Mouse (Mus musculus): Measurements from ENCODE around the gene Ntf3.

Ntf3 gene

GRCm38 (mm10) chr6:126166548-126167207, at the start of gene Ntf3:
Gene Ntf3, minus strand, starts transcription at chr6:126166910.
- Histone ChIP-seq H3K4me3 (replicated peaks; ENCODE audit: low read length) (peak within 1 kb of the TSS; percentile 55), H3K9me3 (ENCODE audit: low read length) (no peaks in the 10 kb centered on the region), H3K4me1 (replicated peaks; ENCODE audit: low read depth, low read length) (peaks cover 55% of the 10 kb centered on the region), H3K27me3 (ENCODE audit: insufficient read depth, low read length) (peaks cover 61% of the 10 kb centered on the region), H3K36me3 (ENCODE audit: insufficient read depth, low read length) (no peaks in the 10 kb centered on the region)
- no peak for TF ChIP-seq NANOG (IDR thresholded peaks at IDR 0.05; ENCODE audit: borderline replicate concordance, low read length)
- TF ChIP-seq CTCF (conservative IDR thresholded peaks at IDR 0.05; ENCODE audit: low read length) = no peak
- no peak for TF ChIP-seq POU5F1 (IDR thresholded peaks at IDR 0.05; ENCODE audit: borderline replicate concordance, low read length)

DNA sequence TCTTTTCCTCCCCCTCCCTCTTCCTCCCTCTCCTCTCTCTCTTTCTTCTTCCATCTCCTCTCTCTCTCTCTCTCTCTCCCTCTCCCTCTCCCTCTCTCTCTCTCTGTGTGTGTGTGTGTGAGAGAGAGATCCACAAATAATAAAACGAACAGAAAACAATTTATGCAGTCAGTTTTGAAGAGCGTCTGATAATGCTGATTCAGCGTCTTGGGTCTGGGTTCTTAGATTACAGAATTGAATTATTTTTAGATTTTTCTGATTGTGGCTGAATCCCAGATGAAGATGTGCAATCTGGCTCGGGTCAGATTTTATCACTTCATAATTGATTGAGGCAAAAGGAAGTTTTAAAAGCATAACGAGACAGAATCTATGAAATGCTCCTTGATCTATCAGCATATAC, 46.6 kb upstream of the Ntf3 start:
- no peaks in the 10 kb centered on the region for H3K9me3 ChIP-seq (ENCODE audit: low read length)
- H3K27me3 ChIP-seq (ENCODE audit: insufficient read depth, low read length) = no peaks in the 10 kb centered on the region
- H3K4me3 ChIP-seq (replicated peaks; ENCODE audit: low read length) = no peak overlapping the region
- TF ChIP-seq POU5F1 (IDR thresholded peaks at IDR 0.05; ENCODE audit: borderline replicate concordance, low read length) = no peak
- TF ChIP-seq CTCF (conservative IDR thresholded peaks at IDR 0.05; ENCODE audit: low read length) = no peak
- TF ChIP-seq NANOG (IDR thresholded peaks at IDR 0.05; ENCODE audit: borderline replicate concordance, low read length) = no peak
- H3K36me3 ChIP-seq (ENCODE audit: insufficient read depth, low read length) = no peaks in the 10 kb centered on the region
- H3K4me1 ChIP-seq (replicated peaks; ENCODE audit: low read depth, low read length) = no peaks in the 10 kb centered on the region

DNA sequence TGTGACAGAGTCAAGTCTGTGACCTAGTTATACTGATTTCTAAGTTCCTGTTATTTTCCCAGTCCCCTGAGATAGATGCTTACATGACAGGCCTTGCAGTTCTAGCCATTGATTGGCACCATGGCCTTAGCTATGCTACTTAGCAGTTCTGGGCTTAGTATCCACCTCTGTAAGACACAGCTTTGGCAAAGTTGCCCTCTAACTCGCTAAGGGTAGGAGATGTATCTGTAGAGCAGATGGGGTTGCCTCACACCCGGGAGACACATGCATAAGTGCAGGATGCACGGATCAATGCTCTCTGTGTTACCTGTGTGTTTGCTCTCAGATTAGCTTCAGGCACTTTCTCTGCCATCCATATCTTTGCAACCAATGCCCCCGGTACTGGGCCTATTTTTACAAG, 36.7 kb upstream of the Ntf3 start:
- Histone ChIP-seq H3K4me3 (replicated peaks; ENCODE audit: low read length) (no peak overlapping the region), H3K9me3 (ENCODE audit: low read length) (no peaks in the 10 kb centered on the region), H3K36me3 (ENCODE audit: insufficient read depth, low read length) (no peaks in the 10 kb centered on the region), H3K4me1 (replicated peaks; ENCODE audit: low read depth, low read length) (no peaks in the 10 kb centered on the region), H3K27me3 (ENCODE audit: insufficient read depth, low read length) (no peaks in the 10 kb centered on the region)
- TF ChIP-seq NANOG (IDR thresholded peaks at IDR 0.05; ENCODE audit: borderline replicate concordance, low read length) (no peak), CTCF (conservative IDR thresholded peaks at IDR 0.05; ENCODE audit: low read length) (no peak), POU5F1 (IDR thresholded peaks at IDR 0.05; ENCODE audit: borderline replicate concordance, low read length) (no peak)

DNA sequence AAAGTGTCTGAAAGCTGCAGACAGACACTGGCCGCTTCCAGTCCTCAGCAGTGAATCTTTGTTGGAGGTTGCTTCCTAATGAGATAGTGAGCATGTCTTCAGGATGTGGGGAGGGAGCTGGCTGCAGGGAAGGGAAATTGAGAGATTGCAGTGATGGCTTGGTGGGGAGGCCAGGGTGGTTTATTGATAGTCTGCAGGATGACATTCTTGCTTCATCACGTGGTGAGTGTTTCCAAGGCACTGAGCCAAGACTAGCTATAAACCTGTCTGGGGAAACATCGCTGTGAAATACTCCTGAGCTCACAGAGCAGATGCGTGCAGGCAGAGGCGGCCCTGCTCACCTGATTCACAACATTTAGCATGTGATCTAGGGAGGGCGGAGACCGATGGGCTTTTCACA, 36.2 kb upstream of the Ntf3 start:
- no peaks in the 10 kb centered on the region for H3K27me3 ChIP-seq (ENCODE audit: insufficient read depth, low read length)
- TF ChIP-seq NANOG (IDR thresholded peaks at IDR 0.05; ENCODE audit: borderline replicate concordance, low read length) (no peak), POU5F1 (IDR thresholded peaks at IDR 0.05; ENCODE audit: borderline replicate concordance, low read length) (no peak), CTCF (conservative IDR thresholded peaks at IDR 0.05; ENCODE audit: low read length) (no peak)

GRCm38 (mm10) chr6:126201721-126202120, 35.0 kb upstream of the Ntf3 start:
- TF ChIP-seq POU5F1 (IDR thresholded peaks at IDR 0.05; ENCODE audit: borderline replicate concordance, low read length) = no peak
- TF ChIP-seq CTCF (conservative IDR thresholded peaks at IDR 0.05; ENCODE audit: low read length) = no peak
- no peak for TF ChIP-seq NANOG (IDR thresholded peaks at IDR 0.05; ENCODE audit: borderline replicate concordance, low read length)
- Histone ChIP-seq H3K27me3 (ENCODE audit: insufficient read depth, low read length) (no peaks in the 10 kb centered on the region), H3K4me3 (replicated peaks; ENCODE audit: low read length) (no peak overlapping the region), H3K4me1 (replicated peaks; ENCODE audit: low read depth, low read length) (no peaks in the 10 kb centered on the region), H3K36me3 (ENCODE audit: insufficient read depth, low read length) (no peaks in the 10 kb centered on the region), H3K9me3 (ENCODE audit: low read length) (no peaks in the 10 kb centered on the region)

More for the DNA sequence above, 36.2 kb upstream of the Ntf3 start:
- no peaks in the 10 kb centered on the region for H3K36me3 ChIP-seq (ENCODE audit: insufficient read depth, low read length)
- no peak overlapping the region for H3K4me3 ChIP-seq (replicated peaks; ENCODE audit: low read length)
- no peaks in the 10 kb centered on the region for H3K9me3 ChIP-seq (ENCODE audit: low read length)
- no peaks in the 10 kb centered on the region for H3K4me1 ChIP-seq (replicated peaks; ENCODE audit: low read depth, low read length)

GRCm38 (mm10) chr6:126199916-126200315, 33.2 kb upstream of the Ntf3 start:
- H3K4me1 ChIP-seq (replicated peaks; ENCODE audit: low read depth, low read length) = no peaks in the 10 kb centered on the region
- no peak overlapping the region for H3K4me3 ChIP-seq (replicated peaks; ENCODE audit: low read length)
- TF ChIP-seq CTCF (conservative IDR thresholded peaks at IDR 0.05; ENCODE audit: low read length) = no peak
- no peak for TF ChIP-seq POU5F1 (IDR thresholded peaks at IDR 0.05; ENCODE audit: borderline replicate concordance, low read length)
- no peak for TF ChIP-seq NANOG (IDR thresholded peaks at IDR 0.05; ENCODE audit: borderline replicate concordance, low read length)
- no peaks in the 10 kb centered on the region for H3K9me3 ChIP-seq (ENCODE audit: low read length)
- H3K27me3 ChIP-seq (ENCODE audit: insufficient read depth, low read length) = no peaks in the 10 kb centered on the region
- no peaks in the 10 kb centered on the region for H3K36me3 ChIP-seq (ENCODE audit: insufficient read depth, low read length)

- Histone ChIP-seq H3K4me1 (replicated peaks; ENCODE audit: low read depth, low read length) (no peaks in the 10 kb centered on the region), H3K36me3 (ENCODE audit: insufficient read depth, low read length) (no peaks in the 10 kb centered on the region), H3K27me3 (ENCODE audit: insufficient read depth, low read length) (no peaks in the 10 kb centered on the region), H3K4me3 (replicated peaks; ENCODE audit: low read length) (no peak overlapping the region), H3K9me3 (ENCODE audit: low read length) (no peaks in the 10 kb centered on the region)
- no peak for TF ChIP-seq CTCF (conservative IDR thresholded peaks at IDR 0.05; ENCODE audit: low read length)
- no peak for TF ChIP-seq NANOG (IDR thresholded peaks at IDR 0.05; ENCODE audit: borderline replicate concordance, low read length)
- no peak for TF ChIP-seq POU5F1 (IDR thresholded peaks at IDR 0.05; ENCODE audit: borderline replicate concordance, low read length)
Observed at GRCm38 (mm10) chr6:126194760-126195159, 28.1 kb upstream of the Ntf3 start.

DNA sequence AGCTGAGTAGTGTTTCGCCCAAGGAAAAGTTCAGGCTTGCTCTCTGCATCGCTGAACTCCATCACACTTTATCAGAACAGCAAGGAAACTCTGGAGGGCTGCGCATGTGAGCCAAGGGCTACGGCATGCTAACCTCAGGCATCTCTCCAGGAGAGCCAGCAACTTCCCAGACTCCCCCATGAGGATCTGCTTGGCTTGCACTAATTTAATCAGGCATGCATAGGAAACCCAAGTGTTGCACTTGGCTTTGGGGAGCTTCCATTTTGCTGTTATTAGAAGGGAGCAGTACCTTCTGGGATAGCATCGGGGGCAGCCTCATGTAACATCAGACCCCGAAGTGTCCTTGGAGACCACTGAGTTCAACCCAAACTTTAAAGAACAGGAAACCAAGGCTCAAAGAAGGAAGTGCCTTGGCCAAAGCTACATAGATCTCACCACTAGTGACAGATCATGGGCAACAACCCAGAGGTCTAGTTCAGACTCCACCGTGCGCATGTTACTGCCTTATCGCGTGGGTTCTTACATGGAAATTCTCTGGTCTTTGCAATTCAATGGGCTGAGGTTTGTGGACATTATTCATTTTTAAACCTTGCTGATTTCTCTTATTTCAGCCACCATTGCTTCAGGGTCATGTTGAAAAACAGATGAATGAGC, 23.6 kb upstream of the Ntf3 start:
- no peaks in the 10 kb centered on the region for H3K36me3 ChIP-seq (ENCODE audit: insufficient read depth, low read length)
- H3K9me3 ChIP-seq (ENCODE audit: low read length) = no peaks in the 10 kb centered on the region
- H3K27me3 ChIP-seq (ENCODE audit: insufficient read depth, low read length) = no peaks in the 10 kb centered on the region
- no peak for TF ChIP-seq NANOG (IDR thresholded peaks at IDR 0.05; ENCODE audit: borderline replicate concordance, low read length)
- TF ChIP-seq POU5F1 (IDR thresholded peaks at IDR 0.05; ENCODE audit: borderline replicate concordance, low read length) = no peak
- TF ChIP-seq CTCF (conservative IDR thresholded peaks at IDR 0.05; ENCODE audit: low read length) = no peak
- no peaks in the 10 kb centered on the region for H3K4me1 ChIP-seq (replicated peaks; ENCODE audit: low read depth, low read length)
- no peak overlapping the region for H3K4me3 ChIP-seq (replicated peaks; ENCODE audit: low read length)
